Mouse (Mus musculus): Measurements from ENCODE around the gene Tet3. TPM values are rescaled to one million over a fixed set of nuclear protein-coding genes. Genes with fewer than 3 reads are reported as not detected.

The Tet3 gene
- polyA plus RNA-seq, 1 experiment from 2014 or later = 79.2 TPM

- no peaks in the 10 kb centered on the region for H3K27me3 ChIP-seq
- H3K9me3 ChIP-seq = no peaks in the 10 kb centered on the region
- ATAC-seq (ENCODE audit: low read depth) = no peak
- H3K4me3 ChIP-seq = no peak overlapping the region
- H3K4me1 ChIP-seq (replicated peaks) = peaks cover 90% of the 10 kb centered on the region
- H3K9ac ChIP-seq = no peak overlapping the region
- peaks cover 37% of the 10 kb centered on the region for H3K36me3 ChIP-seq
- 83% methylated on average over 2 of the region's 2 CpGs for WGBS
- no peak overlapping the region for H3K4me2 ChIP-seq
- H3K27ac ChIP-seq (replicated peaks) = no peak overlapping the region
Observed at GRCm38 (mm10) chr6:83445796-83446195, 13.1 kb downstream of the Tet3 start.

GRCm38 (mm10) chr6:83443441-83444340 is 15.2 kb downstream of the Tet3 start:
- 6% methylated on average over 13 of the region's 13 CpGs for WGBS
- H3K4me1 ChIP-seq (replicated peaks) = peaks cover 89% of the 10 kb centered on the region
- H3K9ac ChIP-seq = peak overlapping the region; percentile 95
- peak overlapping the region; percentile 87 for H3K4me3 ChIP-seq
- ATAC-seq (ENCODE audit: low read depth) = peak; percentile 11
- H3K4me2 ChIP-seq = peak overlapping the region; percentile 83
- peaks cover 31% of the 10 kb centered on the region for H3K36me3 ChIP-seq
- peak overlapping the region; percentile 99 for H3K27ac ChIP-seq (replicated peaks)
- no peaks in the 10 kb centered on the region for H3K27me3 ChIP-seq
- no peaks in the 10 kb centered on the region for H3K9me3 ChIP-seq

GRCm38 (mm10) chr6:83442639-83443038 is 16.2 kb downstream of the Tet3 start:
- H3K9ac ChIP-seq = peak overlapping the region; percentile 95
- no peaks in the 10 kb centered on the region for H3K27me3 ChIP-seq
- peak overlapping the region; percentile 83 for H3K4me2 ChIP-seq
- H3K27ac ChIP-seq (replicated peaks) = peak overlapping the region; percentile 99
- peaks cover 22% of the 10 kb centered on the region for H3K36me3 ChIP-seq
- H3K4me1 ChIP-seq (replicated peaks) = peaks cover 89% of the 10 kb centered on the region
- ATAC-seq (ENCODE audit: low read depth) = no peak
- H3K9me3 ChIP-seq = no peaks in the 10 kb centered on the region
- 25% methylated on average over 3 of the region's 3 CpGs for WGBS
- H3K4me3 ChIP-seq = peak overlapping the region; percentile 87

- ATAC-seq (ENCODE audit: low read depth) = peak; percentile 88
- peak overlapping the region; percentile 87 for H3K4me3 ChIP-seq
- H3K36me3 ChIP-seq = 0 out of 2 replicates have a peak, but pooled peaks cover 14% of the 10 kb centered on the region
- peak overlapping the region; percentile 99 for H3K27ac ChIP-seq (replicated peaks)
- no peaks in the 10 kb centered on the region for H3K9me3 ChIP-seq
- peaks cover 89% of the 10 kb centered on the region for H3K4me1 ChIP-seq (replicated peaks)
- WGBS = under 1% methylated on average over 48 of the region's 48 CpGs
- peak overlapping the region; percentile 83 for H3K4me2 ChIP-seq
- peak overlapping the region; percentile 95 for H3K9ac ChIP-seq
- H3K27me3 ChIP-seq = no peaks in the 10 kb centered on the region
Observed at GRCm38 (mm10) chr6:83441259-83442061, 17.4 kb downstream of the Tet3 start.

GRCm38 (mm10) chr6:83440510-83441258 is 18.2 kb downstream of the Tet3 start:
- Histone ChIP-seq H3K9ac (peak overlapping the region; percentile 95), H3K27ac (replicated peaks) (peak overlapping the region; percentile 99), H3K4me2 (peak overlapping the region; percentile 83), H3K4me1 (replicated peaks) (peaks cover 90% of the 10 kb centered on the region), H3K9me3 (no peaks in the 10 kb centered on the region), H3K27me3 (no peaks in the 10 kb centered on the region), H3K36me3 (0 out of 2 replicates have a peak, but pooled peaks cover 7% of the 10 kb centered on the region), H3K4me3 (peak overlapping the region; percentile 87)
- WGBS = 2% methylated on average over 26 of the region's 26 CpGs
- ATAC-seq (ENCODE audit: low read depth) = peak; percentile 71

GRCm38 (mm10) chr6:83440197-83440509 is 18.7 kb downstream of the Tet3 start:
- peak overlapping the region; percentile 83 for H3K4me2 ChIP-seq
- WGBS = 22% methylated on average over 3 of the region's 3 CpGs
- no peaks in the 10 kb centered on the region for H3K9me3 ChIP-seq
- ATAC-seq (ENCODE audit: low read depth) = no peak
- H3K36me3 ChIP-seq = 0 out of 2 replicates have a peak, but pooled peaks cover 4% of the 10 kb centered on the region
- peak overlapping the region; percentile 87 for H3K4me3 ChIP-seq
- H3K4me1 ChIP-seq (replicated peaks) = peaks cover 90% of the 10 kb centered on the region
- no peaks in the 10 kb centered on the region for H3K27me3 ChIP-seq
- peak overlapping the region; percentile 99 for H3K27ac ChIP-seq (replicated peaks)
- peak overlapping the region; percentile 95 for H3K9ac ChIP-seq

- no peak for ATAC-seq (ENCODE audit: low read depth)
- Histone ChIP-seq H3K4me3 (peak overlapping the region; percentile 87), H3K4me2 (peak overlapping the region; percentile 83), H3K27ac (replicated peaks) (peak overlapping the region; percentile 99), H3K36me3 (0 out of 2 replicates have a peak, but pooled peaks cover 4% of the 10 kb centered on the region), H3K4me1 (replicated peaks) (peaks cover 90% of the 10 kb centered on the region), H3K27me3 (no peaks in the 10 kb centered on the region), H3K9me3 (no peaks in the 10 kb centered on the region), H3K9ac (peak overlapping the region; percentile 95)
- 57% methylated on average over 5 of the region's 5 CpGs for WGBS
Observed at GRCm38 (mm10) chr6:83439781-83440180, 19.1 kb downstream of the Tet3 start.

- WGBS = 78% methylated on average over 13 of the region's 13 CpGs
- Histone ChIP-seq H3K27ac (replicated peaks) (peak overlapping the region; percentile 99), H3K4me1 (replicated peaks) (peaks cover 90% of the 10 kb centered on the region), H3K4me2 (peak overlapping the region; percentile 83), H3K9me3 (no peaks in the 10 kb centered on the region), H3K9ac (peak overlapping the region; percentile 95), H3K27me3 (no peaks in the 10 kb centered on the region), H3K36me3 (0 out of 2 replicates have a peak, but pooled peaks cover 4% of the 10 kb centered on the region), H3K4me3 (peak overlapping the region; percentile 87)
- no peak for ATAC-seq (ENCODE audit: low read depth)
Observed at GRCm38 (mm10) chr6:83439119-83439767, 19.6 kb downstream of the Tet3 start.

- Histone ChIP-seq H3K9ac (0 out of 2 replicates have a peak overlapping the region, but pooled peaks have one; percentile 95), H3K27ac (replicated peaks) (no peak overlapping the region), H3K4me2 (peak overlapping the region; percentile 83), H3K27me3 (no peaks in the 10 kb centered on the region), H3K9me3 (no peaks in the 10 kb centered on the region), H3K4me3 (peak overlapping the region; percentile 87), H3K4me1 (replicated peaks) (peaks cover 90% of the 10 kb centered on the region), H3K36me3 (0 out of 2 replicates have a peak, but pooled peaks cover 4% of the 10 kb centered on the region)
- WGBS = 84% methylated on average over 3 of the region's 3 CpGs
- ATAC-seq (ENCODE audit: low read depth) = no peak
Observed at GRCm38 (mm10) chr6:83438584-83438983, 20.3 kb downstream of the Tet3 start.

GRCm38 (mm10) chr6:83437802-83438201 is 21.1 kb downstream of the Tet3 start:
- Histone ChIP-seq H3K4me3 (peak overlapping the region; percentile 87; the same call in 1 of the 2 replicates), H3K4me2 (peak overlapping the region; percentile 83), H3K27ac (replicated peaks) (no peak overlapping the region), H3K27me3 (no peaks in the 10 kb centered on the region), H3K4me1 (replicated peaks) (peaks cover 90% of the 10 kb centered on the region), H3K9ac (peak overlapping the region; percentile 38; the same call in 1 of the 2 replicates), H3K36me3 (peaks cover 7% of the 10 kb centered on the region; the same call in 1 of the 2 replicates), H3K9me3 (no peaks in the 10 kb centered on the region)
- no peak for ATAC-seq (ENCODE audit: low read depth)
- 40% methylated on average over 3 of the region's 3 CpGs for WGBS

GRCm38 (mm10) chr6:83437225-83437624 is 21.7 kb downstream of the Tet3 start:
- WGBS = 84% methylated on average over 3 of the region's 3 CpGs
- H3K27me3 ChIP-seq = no peaks in the 10 kb centered on the region
- H3K4me3 ChIP-seq = no peak overlapping the region
- peaks cover 13% of the 10 kb centered on the region; the same call in 1 of the 2 replicates for H3K36me3 ChIP-seq
- no peak overlapping the region for H3K27ac ChIP-seq (replicated peaks)
- peak overlapping the region; percentile 83 for H3K4me2 ChIP-seq
- no peaks in the 10 kb centered on the region for H3K9me3 ChIP-seq
- peaks cover 90% of the 10 kb centered on the region for H3K4me1 ChIP-seq (replicated peaks)
- no peak for ATAC-seq (ENCODE audit: low read depth)
- no peak overlapping the region for H3K9ac ChIP-seq
